Mouse (Mus musculus) ES-E14 (cell line): Measurements from ENCODE around the gene Serpinb11.

Experiments used
- CHD2 ChIP-seq: IDR thresholded peaks from 2 replicates; pipeline ENCODE4 v1.6.1; 2014; ENCODE audit warnings: mild to moderate bottlenecking, low read depth, low read length, inconsistent platforms
- HCFC1 ChIP-seq: IDR thresholded peaks from 2 replicates; pipeline ENCODE4 v1.6.1; 2012; ENCODE audit warnings: low read length, inconsistent platforms, borderline replicate concordance; ENCODE audit not compliant: insufficient read depth

DNA sequence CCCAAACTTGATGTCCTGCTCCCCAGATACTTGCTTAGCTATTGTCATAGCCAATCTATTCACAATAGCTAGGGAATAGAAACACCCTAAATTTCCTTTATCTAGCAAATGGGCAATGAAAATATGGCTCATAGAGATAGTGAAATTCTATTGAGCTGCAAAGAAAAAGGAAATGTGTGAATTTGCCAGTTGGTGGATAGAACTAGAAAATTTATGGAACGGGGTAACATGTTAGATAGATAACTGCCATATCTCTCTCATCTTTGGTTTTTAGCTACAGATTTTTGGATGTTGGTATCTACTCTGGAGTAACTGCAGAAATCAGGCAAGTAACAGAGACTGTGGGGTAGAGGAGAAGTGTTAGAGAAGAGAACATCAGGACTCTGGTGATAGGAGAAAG lies 21.4 kb downstream of the Serpinb11 start:
- TF ChIP-seq CHD2: no peak
- no peak for TF ChIP-seq HCFC1
